Mouse (Mus musculus) heart, postnatal 0 days (tissue): Measurements from ENCODE around the gene Stmnd1.
"Not testable (repeated sequence)": the region's sequence is repeated elsewhere in the genome, so short reads cannot be mapped to it uniquely, and the experiment has no call there.

Experiments
- CTCF ChIP-seq: IDR thresholded peaks from 2 replicates; pipeline ENCODE4 v1.5.1; 2016; ENCODE audit warnings: antibody characterized with exemption, control low read depth, low read depth
- EP300 ChIP-seq: IDR thresholded peaks from 2 replicates; pipeline ENCODE4 v1.6.1; 2016; ENCODE audit warnings: antibody characterized with exemption, low read depth

GRCm38 (mm10) chr13:46228750-46229149, 44.8 kb upstream of the Stmnd1 start:
- TF ChIP-seq CTCF, EP300: not testable (repeated sequence)
